Mouse (Mus musculus): ENCODE measurements around the gene Ubb.

Gene Ubb

DNA sequence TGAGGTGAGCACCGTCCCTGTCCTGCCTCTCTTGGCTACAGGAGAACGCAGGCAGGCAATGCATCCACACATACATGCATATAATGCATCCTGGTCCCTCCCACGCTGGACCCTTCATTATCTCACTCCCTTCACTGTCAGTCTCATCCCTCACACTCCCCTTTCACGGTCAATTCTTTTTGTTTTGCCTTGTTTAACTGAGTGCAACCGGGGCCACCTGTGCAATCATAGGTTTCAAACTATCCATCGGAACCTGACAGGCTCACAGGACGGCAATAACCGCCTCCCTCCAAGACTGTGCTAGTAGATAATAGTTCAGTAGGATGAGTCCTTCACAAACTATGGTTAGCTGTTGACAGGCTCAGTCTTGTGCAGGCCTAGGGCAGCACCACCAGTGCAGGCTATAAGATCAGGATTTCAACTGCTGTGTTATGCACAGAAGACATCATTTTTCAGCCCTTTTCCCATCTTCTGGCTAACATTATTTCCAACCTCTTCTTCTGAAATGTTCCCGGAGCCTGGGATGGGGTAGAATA, 33.8 kb downstream of the Ubb start:
- no peak for DNase-seq (ENCODE audit: low read depth, low spot score)

DNA sequence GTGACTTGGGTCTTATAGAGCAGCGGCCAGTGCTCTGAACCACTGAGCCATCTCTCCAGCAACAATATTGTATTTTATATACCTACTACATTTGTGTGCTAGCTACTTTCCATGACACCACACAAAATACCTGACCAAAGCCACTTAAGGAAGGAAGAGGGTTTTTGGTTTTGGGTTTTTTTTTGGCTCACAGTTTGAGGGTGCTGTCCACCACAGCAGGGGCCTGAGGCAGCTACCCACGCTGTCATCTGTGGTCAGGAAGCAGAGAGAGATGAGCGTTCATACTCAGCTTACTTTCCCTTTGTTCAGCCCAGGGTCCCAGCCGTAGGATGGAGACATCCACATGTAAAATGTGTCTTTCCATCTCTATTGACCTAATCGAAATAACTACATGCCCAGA, 36.1 kb downstream of the Ubb start:
- DNase-seq (ENCODE audit: low read depth, low spot score), result no peak

DNA sequence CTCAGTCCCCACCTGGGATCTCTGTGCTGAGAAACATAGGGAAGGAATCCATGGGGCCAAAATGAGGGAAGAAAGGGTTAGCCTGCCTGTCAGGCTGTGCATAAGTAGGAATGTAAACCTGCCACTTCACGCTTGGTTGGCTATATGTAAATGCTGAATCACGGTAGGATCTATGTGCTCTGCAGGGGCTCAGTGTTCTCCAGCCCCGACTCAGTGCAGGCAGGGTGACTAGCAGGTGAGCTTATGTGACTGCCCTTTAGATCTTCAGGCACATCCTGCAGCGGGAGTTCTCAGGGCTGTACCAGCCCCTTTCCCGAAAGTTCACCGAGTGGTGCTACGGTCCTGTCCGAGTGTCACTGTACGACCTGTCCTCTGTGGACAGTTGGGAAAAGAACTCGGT, 38.4 kb downstream of the Ubb start:
- DNase-seq (ENCODE audit: low read depth, low spot score), result no peak

DNA sequence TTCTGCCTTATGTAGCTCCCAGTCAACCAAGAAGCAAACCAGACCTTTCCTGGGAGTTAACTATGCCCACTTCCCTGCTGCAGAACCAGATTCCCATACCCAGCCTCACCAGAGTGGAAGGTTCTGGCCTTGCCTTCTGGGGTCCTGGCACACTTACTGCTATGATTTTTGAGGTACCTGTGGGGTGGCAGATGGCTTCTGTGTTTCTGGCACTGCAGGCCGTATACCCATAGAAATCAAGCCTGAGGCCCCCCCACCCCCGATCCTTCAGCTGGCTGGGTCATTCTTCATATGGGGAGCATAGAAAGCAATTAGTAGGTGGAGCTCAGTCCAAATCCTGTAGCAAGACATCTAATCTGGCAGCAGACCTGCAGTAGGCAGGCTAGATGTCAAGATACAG, 40.1 kb downstream of the Ubb start:
- DNase-seq (ENCODE audit: low read depth, low spot score), result no peak

DNA sequence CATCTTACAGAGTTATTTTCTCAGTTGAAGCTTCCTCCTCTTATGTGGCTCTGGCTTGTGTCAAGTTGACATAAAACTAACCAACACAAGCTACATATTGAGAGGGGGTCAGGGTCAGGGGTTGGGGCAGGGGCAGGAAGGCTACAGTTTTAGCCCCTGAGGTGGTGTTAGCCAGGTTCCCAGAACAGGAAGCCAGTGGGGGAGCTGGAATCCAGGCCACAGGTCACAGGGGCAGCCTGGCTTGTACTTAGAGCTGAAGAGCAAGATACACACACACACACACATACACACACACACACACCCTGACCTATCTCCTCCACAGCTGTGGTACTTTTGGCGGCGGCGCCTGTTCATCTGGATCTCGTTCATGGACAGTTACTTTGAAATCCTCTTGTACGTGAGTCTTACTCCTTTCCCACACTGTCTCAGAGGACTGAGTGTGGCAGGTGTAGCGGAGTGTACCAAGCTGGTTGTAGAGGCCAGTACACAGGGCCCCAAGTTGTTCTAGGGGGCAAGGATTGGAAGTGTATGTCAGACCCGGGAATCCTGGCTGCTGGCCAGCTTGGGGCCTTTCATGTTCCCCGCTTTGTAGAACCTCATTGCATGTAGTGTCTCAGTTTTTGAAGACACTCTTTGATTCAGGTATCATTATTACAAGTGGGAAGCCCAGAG, 41.1 kb downstream of the Ubb start:
- DNase-seq (ENCODE audit: low read depth, low spot score), result no peak

DNA sequence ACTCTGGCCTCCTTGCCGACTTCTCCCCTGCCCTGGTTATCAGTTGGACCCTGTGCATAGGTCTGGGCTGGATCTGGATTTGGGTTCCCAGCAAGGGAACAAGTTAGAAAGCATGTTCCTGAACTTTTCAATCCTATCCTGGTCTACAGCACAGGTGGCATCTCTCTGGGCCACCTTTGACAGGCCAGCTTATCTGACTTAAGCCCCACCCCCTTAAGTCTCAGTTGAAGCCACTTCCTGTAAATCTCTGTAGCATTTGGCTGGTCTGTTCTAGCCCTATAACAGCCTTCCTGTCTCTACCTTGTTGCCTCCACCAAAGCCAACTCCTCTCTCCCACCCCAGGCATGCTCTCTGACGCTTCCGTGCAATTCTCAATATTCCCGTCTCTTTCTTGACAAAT, 47.6 kb downstream of the Ubb start:
- no peak for DNase-seq (ENCODE audit: low read depth, low spot score)

DNA sequence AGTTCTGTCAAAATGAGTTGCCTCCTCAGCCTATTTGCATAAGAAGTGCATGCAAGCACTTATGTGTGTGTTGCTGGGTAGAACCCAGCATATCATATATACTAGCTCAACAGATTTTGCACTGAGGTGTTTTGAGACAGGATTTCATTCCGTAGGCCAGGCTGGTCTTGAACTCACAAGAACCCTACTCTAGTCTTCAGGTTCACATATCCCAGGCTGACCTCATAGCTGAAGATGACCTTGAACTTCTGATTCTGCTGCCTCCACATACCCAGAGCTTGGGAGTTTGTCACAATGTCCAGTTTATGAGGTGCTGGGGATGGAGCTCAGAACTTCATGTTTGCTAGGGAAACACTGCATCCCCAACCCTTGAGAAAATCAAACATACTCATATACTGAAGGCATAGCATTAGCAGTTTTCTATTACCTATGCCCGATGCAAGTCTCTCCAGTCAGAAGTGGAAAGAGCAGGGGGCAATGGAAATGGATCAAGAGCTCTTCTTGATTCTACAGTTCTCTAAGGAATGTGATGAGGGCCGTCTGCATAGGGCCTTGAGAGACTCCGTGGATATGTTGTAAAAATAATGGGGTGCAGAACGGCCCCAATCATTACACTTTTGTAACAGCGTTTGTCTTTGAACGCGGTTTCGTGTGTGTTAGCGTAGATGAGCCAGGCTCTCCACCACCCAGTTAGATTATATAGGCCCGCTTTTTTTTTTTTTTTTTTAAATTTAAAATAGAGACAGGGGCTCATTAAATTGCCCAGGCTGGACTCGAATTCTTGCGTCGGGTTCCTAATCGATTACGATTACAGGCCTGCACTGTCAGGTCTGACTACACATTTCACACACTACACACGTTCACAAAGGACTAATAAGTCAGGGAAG, 51.0 kb downstream of the Ubb start:
- no peak for DNase-seq (ENCODE audit: low read depth, low spot score)

Data from telencephalon, adult 2 months (tissue).